Mouse (Mus musculus) ovary, postnatal 10 days (tissue): ENCODE measurements around the gene Nlrp2.

ENCODE experiments used
- DNase-seq: peaks from one replicate; pipeline ENCODE4 v3.0.0; 2022; ENCODE audit warnings: low spot score

The Nlrp2 gene

DNA sequence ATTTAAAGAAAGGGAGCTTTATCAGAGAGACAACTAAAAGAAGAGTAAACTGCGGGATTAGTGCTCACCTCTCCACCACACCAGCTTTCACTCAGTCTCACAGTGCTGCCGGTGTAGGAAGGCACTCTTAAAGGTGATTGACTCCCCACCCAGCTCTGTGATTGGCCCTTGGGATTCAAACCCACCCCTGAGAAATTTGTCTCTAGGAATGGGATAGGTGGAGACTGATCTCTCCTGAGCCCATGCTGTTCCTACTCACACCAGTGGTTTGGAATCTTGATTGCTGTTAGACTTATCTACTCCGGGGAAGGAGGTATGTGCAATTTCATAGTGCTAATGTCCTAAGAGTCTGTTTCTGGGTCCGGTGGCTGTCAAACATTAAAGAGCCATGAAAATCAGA is at the start of gene Nlrp2:
Nlrp2 (minus strand) TSS at position 101 of the 400 bp plus-strand sequence.
- no peak for DNase-seq

DNA sequence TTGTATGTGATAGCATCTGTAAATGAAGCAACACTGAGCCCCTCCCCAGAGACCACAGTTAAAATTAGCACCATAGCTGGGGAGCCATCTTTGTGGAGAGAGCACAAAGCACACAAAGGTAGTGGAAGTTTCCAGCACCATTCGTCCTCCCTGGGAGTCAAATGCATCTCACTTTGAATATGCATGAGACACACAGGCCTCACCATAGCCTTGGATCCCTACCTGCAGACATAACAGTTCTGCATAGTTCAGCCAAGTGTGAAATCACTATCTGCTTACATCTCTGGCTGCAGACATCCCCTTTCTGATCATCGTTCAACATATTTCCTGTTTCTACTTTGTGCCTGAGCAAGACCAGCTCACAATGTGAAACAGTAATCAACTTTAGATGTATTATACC is 15.9 kb upstream of the Nlrp2 start:
- DNase-seq, result no peak

DNA sequence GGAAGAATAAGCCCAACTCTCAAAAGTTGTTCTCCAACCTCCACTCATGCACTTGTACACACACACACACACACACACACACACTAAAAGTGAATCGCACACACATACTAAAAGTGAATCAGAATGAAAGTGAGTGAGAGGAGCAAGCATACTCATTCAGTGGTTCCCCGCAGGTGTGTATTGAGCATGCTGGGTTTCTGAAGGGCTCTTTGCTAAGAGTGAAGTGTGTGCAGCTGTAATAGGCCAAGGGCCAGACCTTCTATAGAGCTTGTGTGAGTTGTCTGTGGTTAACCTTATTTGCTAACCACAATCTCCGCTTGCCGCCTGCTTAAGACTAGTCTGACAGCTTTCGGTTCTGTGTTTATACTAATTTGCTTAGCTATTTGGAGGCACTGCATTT is 12.8 kb upstream of the Nlrp2 start:
- DNase-seq, result no peak

DNA sequence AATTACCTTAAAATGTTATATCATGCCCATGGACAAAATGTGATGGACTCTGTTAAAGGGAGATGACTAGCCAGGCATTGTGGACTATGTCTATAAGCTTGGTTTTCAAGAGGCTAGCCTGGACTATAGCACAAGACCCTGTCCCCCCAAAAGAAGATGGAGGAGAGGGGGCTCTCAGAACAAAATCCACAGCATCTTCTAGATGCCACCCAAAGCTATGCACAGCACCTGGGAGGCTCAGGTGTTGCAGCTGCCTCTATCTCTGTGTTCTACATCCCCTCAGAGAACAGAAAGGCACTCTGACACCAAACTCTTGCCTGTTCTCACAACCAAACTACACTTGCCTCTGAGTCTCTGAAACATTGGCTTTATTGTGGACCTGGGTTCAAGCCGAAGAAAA is 598 bp downstream of the Nlrp2 start, which contains the start of gene Gm5065:
Gm5065 (plus strand) TSS at position 301 of the 400 bp plus-strand sequence.
- DNase-seq, result no peak

DNA sequence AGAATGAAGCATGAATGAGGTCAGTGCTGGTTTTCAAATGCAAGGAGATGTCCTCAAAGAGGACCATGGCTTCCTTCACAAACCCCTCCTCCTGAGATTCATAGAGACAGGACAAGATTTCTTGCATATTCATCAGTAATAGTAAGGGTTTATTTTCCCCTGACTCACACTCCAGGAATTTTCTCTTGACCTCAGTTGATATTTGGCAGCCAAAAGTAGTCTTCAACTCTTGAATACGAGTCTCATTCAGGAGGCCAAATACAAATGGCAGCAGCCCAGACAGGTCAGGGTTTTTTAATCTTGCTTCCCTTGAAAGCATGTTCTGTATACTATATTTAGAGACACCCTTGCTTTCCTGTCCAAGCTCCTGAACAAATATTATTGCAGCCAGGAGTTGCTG is 23.3 kb downstream of the Nlrp2 start:
- DNase-seq, result no peak

DNA sequence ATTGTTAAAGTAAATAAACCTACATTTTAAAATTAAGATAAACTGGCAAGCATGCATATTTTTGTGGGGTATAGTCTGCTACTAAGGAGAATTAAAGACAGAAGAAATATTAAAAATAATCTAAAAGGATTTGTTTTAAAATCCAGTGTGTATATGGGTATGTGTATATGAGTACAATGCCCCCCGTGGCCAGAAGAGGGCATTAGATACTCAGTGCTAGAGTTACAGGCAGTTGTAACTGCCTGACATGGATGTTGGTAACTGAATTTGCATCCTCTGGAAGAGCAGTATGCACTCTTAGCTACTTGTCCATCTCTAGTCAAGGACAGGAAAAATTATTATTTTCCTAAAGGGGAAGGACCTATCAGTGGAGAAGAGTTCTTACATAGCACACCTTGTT is 62.6 kb downstream of the Nlrp2 start:
- no peak for DNase-seq

DNA sequence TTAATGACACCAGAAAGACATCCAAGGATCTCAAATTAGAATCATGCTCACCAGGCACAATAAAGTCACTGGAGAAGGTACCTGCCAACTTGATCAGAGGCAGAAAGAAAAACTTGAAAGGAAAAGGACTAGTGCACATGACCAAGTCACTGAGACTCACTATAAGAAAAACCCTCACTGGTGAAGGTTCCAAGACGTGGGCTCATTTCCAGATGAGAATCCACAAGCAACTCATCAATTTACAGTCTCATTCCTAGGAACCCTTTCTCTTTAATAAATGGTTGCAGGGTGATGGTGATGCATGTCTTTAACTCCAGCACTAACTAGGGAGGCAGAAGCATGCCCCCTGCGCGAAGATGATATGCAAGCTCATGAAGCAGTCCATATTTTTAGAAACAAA is 87.8 kb downstream of the Nlrp2 start:
- no peak for DNase-seq
